Mouse (Mus musculus): ENCODE measurements around the gene Gdpd5.

DNA sequence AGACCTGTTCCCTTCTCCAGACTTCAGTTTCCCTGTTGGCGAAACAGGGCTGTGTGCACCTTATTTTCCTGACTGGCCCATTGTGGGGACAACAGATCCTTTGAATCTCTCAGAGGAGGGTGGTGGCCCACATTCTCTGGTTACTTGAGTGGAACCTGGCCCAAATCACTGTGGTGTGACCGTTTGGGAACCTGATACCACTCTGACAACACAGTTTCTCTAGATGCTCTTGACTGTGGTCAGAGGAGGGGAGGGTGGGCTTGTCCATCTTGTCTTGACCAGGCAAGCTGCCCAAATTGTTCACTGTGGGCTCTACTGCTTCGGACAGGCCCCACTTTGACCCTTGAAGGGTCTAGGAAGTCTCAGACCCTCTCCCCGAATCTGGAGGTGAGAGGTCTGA is 72.8 kb downstream of the Gdpd5 start:
- TF ChIP-seq POLR2A (IDR thresholded peaks at IDR 0.05; ENCODE audit: control insufficient read depth in 1 of 2, insufficient read depth in 1 of 2, low read depth in 1 of 2, low read length in 2 of 2, poor library complexity in 1 of 2) (no peak), CTCF (IDR thresholded peaks at IDR 0.05 in 2 of 3, conservative IDR thresholded peaks at IDR 0.05 in 1 of 3; ENCODE audit: control insufficient read depth in 1 of 3, insufficient read depth in 1 of 3, low read depth in 2 of 3, low read length in 3 of 3, poor library complexity in 1 of 3, severe bottlenecking in 1 of 3) (no peak), RAD21 (IDR thresholded peaks at IDR 0.05; ENCODE audit: low read depth, low read length) (no peak), TCF12 (IDR thresholded peaks at IDR 0.05; ENCODE audit: low read depth, low read length) (no peak)
